Mouse (Mus musculus): Measurements from ENCODE around the gene Npas3. TPM values are rescaled to one million over a fixed set of nuclear protein-coding genes. Genes with fewer than 3 reads are reported as not detected.

The Npas3 gene
- polyA plus RNA-seq, 1 experiment from 2014 or later: 0.08 TPM

DNA sequence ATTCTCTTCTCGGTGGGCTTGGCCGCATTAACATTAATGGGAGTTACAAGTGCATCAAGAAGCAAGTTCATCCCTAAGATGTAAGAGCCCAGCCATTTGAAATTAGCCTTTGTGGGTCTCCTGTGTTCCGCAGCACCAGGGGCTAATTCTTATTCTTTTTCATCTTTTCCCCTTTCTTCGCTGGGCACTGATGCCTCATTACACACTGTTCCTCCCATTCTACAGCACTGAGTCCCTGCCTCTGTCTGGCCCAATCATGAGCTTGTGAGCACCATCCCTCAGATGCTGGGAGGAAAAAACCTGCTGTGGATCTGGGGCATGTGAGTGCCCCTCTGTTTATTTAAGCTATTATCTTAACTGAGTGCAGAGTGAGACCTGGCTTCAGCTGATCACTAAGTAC lies 633.2 kb downstream of the Npas3 start:
- H3K27ac ChIP-seq (ENCODE audit: low read depth): no peak overlapping the region
- H3K9ac ChIP-seq (replicated peaks): no peak overlapping the region
- H3K9me3 ChIP-seq (ENCODE audit: low read length): no peaks in the 10 kb centered on the region
- H3K4me1 ChIP-seq (ENCODE audit: insufficient read depth): no peaks in the 10 kb centered on the region
- no peaks in the 10 kb centered on the region for H3K36me3 ChIP-seq (replicated peaks; ENCODE audit: insufficient read depth, low read length)
- ATAC-seq: no peak
- no peak overlapping the region for H3K4me3 ChIP-seq (ENCODE audit: low read depth, low read length)
- no peak for DNase-seq
- H3K27me3 ChIP-seq (ENCODE audit: insufficient read depth, low read length): no peaks in the 10 kb centered on the region
- H3K4me2 ChIP-seq (ENCODE audit: low read depth, low read length): no peak overlapping the region
- TF ChIP-seq EP300 (IDR thresholded peaks at IDR 0.05; ENCODE audit: low read depth): no peak
- TF ChIP-seq CTCF (IDR thresholded peaks at IDR 0.05; ENCODE audit: low read depth): no peak
- 89% methylated on average over 4 of the region's 4 CpGs for WGBS (ENCODE audit: insufficient replicate concordance)

- Histone ChIP-seq H3K27ac (ENCODE audit: low read depth) (no peak overlapping the region), H3K4me1 (ENCODE audit: insufficient read depth) (no peaks in the 10 kb centered on the region), H3K36me3 (replicated peaks; ENCODE audit: insufficient read depth, low read length) (no peaks in the 10 kb centered on the region), H3K9me3 (ENCODE audit: low read length) (no peaks in the 10 kb centered on the region), H3K4me2 (ENCODE audit: low read depth, low read length) (no peak overlapping the region), H3K9ac (replicated peaks) (no peak overlapping the region), H3K4me3 (ENCODE audit: low read depth, low read length) (no peak overlapping the region), H3K27me3 (ENCODE audit: insufficient read depth, low read length) (no peaks in the 10 kb centered on the region)
- 63% methylated on average over 8 of the region's 8 CpGs for WGBS (ENCODE audit: insufficient replicate concordance)
- TF ChIP-seq EP300 (IDR thresholded peaks at IDR 0.05; ENCODE audit: low read depth) (no peak), CTCF (IDR thresholded peaks at IDR 0.05; ENCODE audit: low read depth) (no peak)
- ATAC-seq: no peak
- DNase-seq: no peak
These were observed 634.4 kb downstream of the Npas3 start for GRCm38 (mm10) chr12:53882863-53883262.

DNA sequence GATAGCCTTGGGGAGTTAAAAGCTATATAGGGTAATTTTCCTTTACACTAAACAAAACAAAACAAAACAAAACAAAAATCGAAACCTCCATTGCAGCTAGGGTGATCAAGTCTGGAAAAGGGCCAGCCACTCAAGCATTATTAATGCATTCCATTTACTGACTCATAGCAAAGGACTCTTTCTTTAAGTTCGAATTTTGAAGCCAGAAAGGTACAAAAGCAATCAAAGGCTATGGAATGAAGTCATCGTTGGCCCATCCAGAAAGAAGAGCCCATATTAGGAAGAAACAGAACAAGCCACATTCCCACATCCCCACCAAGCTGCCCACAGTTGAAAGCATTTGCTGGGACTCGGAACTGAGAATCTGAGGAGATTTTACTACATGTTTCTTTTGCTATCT lies 640.1 kb downstream of the Npas3 start:
- DNase-seq: no peak
- Histone ChIP-seq H3K36me3 (replicated peaks; ENCODE audit: insufficient read depth, low read length) (no peaks in the 10 kb centered on the region), H3K9ac (replicated peaks) (no peak overlapping the region), H3K4me2 (ENCODE audit: low read depth, low read length) (no peak overlapping the region), H3K4me3 (ENCODE audit: low read depth, low read length) (no peak overlapping the region), H3K4me1 (ENCODE audit: insufficient read depth) (no peaks in the 10 kb centered on the region), H3K9me3 (ENCODE audit: low read length) (no peaks in the 10 kb centered on the region), H3K27me3 (ENCODE audit: insufficient read depth, low read length) (no peaks in the 10 kb centered on the region), H3K27ac (ENCODE audit: low read depth) (no peak overlapping the region)
- ATAC-seq: no peak
- WGBS (ENCODE audit: insufficient replicate concordance): 69% methylated on average over 4 of the region's 4 CpGs
- TF ChIP-seq EP300 (IDR thresholded peaks at IDR 0.05; ENCODE audit: low read depth) (no peak), CTCF (IDR thresholded peaks at IDR 0.05; ENCODE audit: low read depth) (no peak)

DNA sequence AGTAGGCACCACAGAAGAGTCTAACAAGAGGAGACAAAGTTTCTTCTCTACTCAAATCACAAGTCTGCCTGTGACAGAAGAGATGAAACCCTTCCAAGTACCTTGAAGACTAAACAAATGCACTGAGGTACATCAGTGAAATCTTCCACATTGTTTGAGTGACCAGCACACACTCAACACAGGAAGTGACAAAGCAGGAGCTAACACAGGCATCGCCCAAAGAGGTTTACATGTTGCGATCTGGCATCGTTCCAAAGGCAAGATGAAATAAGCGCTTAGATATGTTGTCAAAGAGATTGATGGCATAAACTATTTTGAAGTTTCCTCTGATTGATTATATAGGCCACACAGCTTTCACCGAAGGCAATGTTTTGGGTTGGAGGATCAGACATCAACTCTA lies 647.4 kb downstream of the Npas3 start:
- Histone ChIP-seq H3K9me3 (ENCODE audit: low read length) (no peaks in the 10 kb centered on the region), H3K4me1 (ENCODE audit: insufficient read depth) (no peaks in the 10 kb centered on the region), H3K4me2 (ENCODE audit: low read depth, low read length) (no peak overlapping the region), H3K27me3 (ENCODE audit: insufficient read depth, low read length) (no peaks in the 10 kb centered on the region), H3K36me3 (replicated peaks; ENCODE audit: insufficient read depth, low read length) (no peaks in the 10 kb centered on the region), H3K27ac (ENCODE audit: low read depth) (no peak overlapping the region), H3K4me3 (ENCODE audit: low read depth, low read length) (no peak overlapping the region), H3K9ac (replicated peaks) (no peak overlapping the region)
- no peak for DNase-seq
- TF ChIP-seq CTCF (IDR thresholded peaks at IDR 0.05; ENCODE audit: low read depth): no peak
- TF ChIP-seq EP300 (IDR thresholded peaks at IDR 0.05; ENCODE audit: low read depth): no peak
- WGBS (ENCODE audit: insufficient replicate concordance): 79% methylated on average over 5 of the region's 5 CpGs
- no peak for ATAC-seq

DNA sequence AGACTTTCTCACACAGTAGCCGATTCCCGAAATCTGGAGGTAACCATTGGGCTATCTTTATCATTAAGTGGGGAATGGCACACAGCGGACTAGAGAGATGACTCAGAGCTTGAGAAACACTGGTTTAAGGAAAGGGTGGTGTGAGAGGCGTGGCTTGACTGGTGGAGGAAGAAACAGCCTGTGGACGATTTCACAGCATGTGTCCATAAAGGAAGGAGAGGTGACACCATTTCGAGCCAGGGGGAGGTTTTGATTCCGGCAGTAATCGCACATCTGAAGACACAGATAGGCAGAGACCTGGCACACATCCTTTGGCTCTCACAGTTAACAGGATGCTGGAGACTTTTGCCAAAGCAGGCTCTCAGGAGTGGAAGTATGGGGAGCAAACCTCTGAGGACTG lies 660.3 kb downstream of the Npas3 start:
- Histone ChIP-seq H3K36me3 (replicated peaks; ENCODE audit: insufficient read depth, low read length) (no peaks in the 10 kb centered on the region), H3K27ac (ENCODE audit: low read depth) (no peak overlapping the region), H3K4me2 (ENCODE audit: low read depth, low read length) (no peak overlapping the region), H3K9me3 (ENCODE audit: low read length) (no peaks in the 10 kb centered on the region), H3K4me3 (ENCODE audit: low read depth, low read length) (no peak overlapping the region), H3K4me1 (ENCODE audit: insufficient read depth) (no peaks in the 10 kb centered on the region), H3K27me3 (ENCODE audit: insufficient read depth, low read length) (no peaks in the 10 kb centered on the region), H3K9ac (replicated peaks) (no peak overlapping the region)
- no peak for ATAC-seq
- TF ChIP-seq EP300 (IDR thresholded peaks at IDR 0.05; ENCODE audit: low read depth) (no peak), CTCF (IDR thresholded peaks at IDR 0.05; ENCODE audit: low read depth) (no peak)
- DNase-seq: no peak
- 67% methylated on average over 8 of the region's 8 CpGs for WGBS (ENCODE audit: insufficient replicate concordance)

DNA sequence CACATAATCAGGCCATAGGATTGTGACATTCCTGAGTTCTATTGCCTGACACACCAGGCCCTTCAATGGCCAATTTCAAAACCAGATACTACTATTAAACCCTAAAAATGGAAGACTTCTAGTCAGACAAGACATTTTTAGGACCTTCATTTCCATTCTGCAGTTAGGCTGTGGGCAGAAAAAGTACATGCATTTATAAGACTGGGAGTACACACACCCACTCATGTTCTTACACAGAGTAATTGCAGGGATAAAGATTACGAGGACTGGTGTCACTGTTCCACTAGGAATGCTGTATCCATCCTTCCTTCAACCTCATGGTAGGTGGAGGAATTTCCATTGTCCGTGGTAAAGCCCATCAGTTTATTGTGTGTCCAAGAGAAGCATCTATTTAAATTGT lies 661.7 kb downstream of the Npas3 start:
- Histone ChIP-seq H3K9ac (replicated peaks) (no peak overlapping the region), H3K4me2 (ENCODE audit: low read depth, low read length) (no peak overlapping the region), H3K36me3 (replicated peaks; ENCODE audit: insufficient read depth, low read length) (no peaks in the 10 kb centered on the region), H3K27ac (ENCODE audit: low read depth) (no peak overlapping the region), H3K27me3 (ENCODE audit: insufficient read depth, low read length) (no peaks in the 10 kb centered on the region), H3K4me1 (ENCODE audit: insufficient read depth) (no peaks in the 10 kb centered on the region), H3K9me3 (ENCODE audit: low read length) (no peaks in the 10 kb centered on the region), H3K4me3 (ENCODE audit: low read depth, low read length) (no peak overlapping the region)
- DNase-seq (no peak), ATAC-seq (no peak)
- WGBS (ENCODE audit: insufficient replicate concordance): 80% methylated on average over 2 of the region's 2 CpGs
- TF ChIP-seq CTCF (IDR thresholded peaks at IDR 0.05; ENCODE audit: low read depth): no peak
- TF ChIP-seq EP300 (IDR thresholded peaks at IDR 0.05; ENCODE audit: low read depth): no peak

DNA sequence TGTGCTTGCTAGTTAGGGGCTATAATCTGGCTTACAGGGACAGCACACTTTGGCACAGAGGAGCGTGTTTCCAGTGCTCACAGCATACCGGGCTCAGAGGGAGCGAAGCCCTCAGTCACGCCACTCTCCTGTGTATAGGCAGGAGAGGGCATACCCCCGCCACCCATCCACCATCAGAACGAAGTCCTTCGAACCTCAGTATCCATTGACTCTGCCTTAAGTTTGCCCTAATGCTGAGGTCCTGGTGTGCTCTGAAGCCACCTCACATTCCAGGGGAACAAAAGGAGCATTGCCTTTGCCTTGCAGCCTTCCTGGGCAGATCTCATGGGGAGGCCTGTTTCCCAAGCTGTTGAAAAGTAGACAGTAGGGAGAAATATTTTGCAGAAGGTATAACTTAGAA lies 673.7 kb downstream of the Npas3 start:
- Histone ChIP-seq H3K4me1 (ENCODE audit: insufficient read depth) (no peaks in the 10 kb centered on the region), H3K27me3 (ENCODE audit: insufficient read depth, low read length) (no peaks in the 10 kb centered on the region), H3K9ac (replicated peaks) (no peak overlapping the region), H3K36me3 (replicated peaks; ENCODE audit: insufficient read depth, low read length) (no peaks in the 10 kb centered on the region), H3K4me2 (ENCODE audit: low read depth, low read length) (no peak overlapping the region), H3K9me3 (ENCODE audit: low read length) (no peaks in the 10 kb centered on the region), H3K4me3 (ENCODE audit: low read depth, low read length) (no peak overlapping the region), H3K27ac (ENCODE audit: low read depth) (no peak overlapping the region)
- DNase-seq (no peak), ATAC-seq (no peak)
- WGBS (ENCODE audit: insufficient replicate concordance): 81% methylated on average over 7 of the region's 7 CpGs
- TF ChIP-seq EP300 (IDR thresholded peaks at IDR 0.05; ENCODE audit: low read depth) (no peak), CTCF (IDR thresholded peaks at IDR 0.05; ENCODE audit: low read depth) (no peak)
